Mouse (Mus musculus) heart, postnatal 25 days (tissue): ENCODE measurements around the gene Fam19a1. TPM values are rescaled to one million over a fixed set of nuclear protein-coding genes. Genes with fewer than 3 reads are reported as not detected.

Experiments
- DNase-seq: peaks from one replicate; pipeline ENCODE4 v3.0.0; 2022; ENCODE audit warnings: low spot score
- intact Hi-C: fragments of 180-260 bp; cut with DNase I; formaldehyde crosslinking; loops from one replicate; pipeline ENCODE4 v1.15.1; 2025
- total RNA-seq, 2 experiments: library from RNA; stranded (reverse); gene quantifications; 2 replicates each; pipeline ENCODE4 v1.2.3; 2021

Gene Fam19a1
- total RNA-seq, 2 experiments from 2014 or later: 0.08 TPM; not detected in 1

GRCm38 (mm10) chr6:96252001-96252400 lies 139.0 kb downstream of the Fam19a1 start:
- intact Hi-C loops: no loop called here
- no peak for DNase-seq

GRCm38 (mm10) chr6:96254815-96255214 lies 141.9 kb downstream of the Fam19a1 start:
- DNase-seq: no peak
- intact Hi-C loops: no loop called here

- intact Hi-C loops: no loop called here
Observed at GRCm38 (mm10) chr6:96258651-96259050, 145.7 kb downstream of the Fam19a1 start.

GRCm38 (mm10) chr6:96266456-96266855 lies 153.5 kb downstream of the Fam19a1 start:
- intact Hi-C loops: no loop called here
- no peak for DNase-seq

More at GRCm38 (mm10) chr6:96258651-96259050, 145.7 kb downstream of the Fam19a1 start:
- DNase-seq: no peak

GRCm38 (mm10) chr6:96268788-96269187 lies 155.8 kb downstream of the Fam19a1 start:
- intact Hi-C loops: no loop called here

GRCm38 (mm10) chr6:96270436-96270835 lies 157.5 kb downstream of the Fam19a1 start:
- DNase-seq: no peak
- intact Hi-C loops: no loop called here

More at GRCm38 (mm10) chr6:96268788-96269187, 155.8 kb downstream of the Fam19a1 start:
- DNase-seq: no peak

GRCm38 (mm10) chr6:96283731-96284130 lies 170.8 kb downstream of the Fam19a1 start:
- intact Hi-C loops: no loop called here

GRCm38 (mm10) chr6:96284590-96284989 lies 171.6 kb downstream of the Fam19a1 start:
- intact Hi-C loops: no loop called here
- no peak for DNase-seq

More at GRCm38 (mm10) chr6:96283731-96284130, 170.8 kb downstream of the Fam19a1 start:
- DNase-seq: no peak

GRCm38 (mm10) chr6:96286276-96286675 lies 173.3 kb downstream of the Fam19a1 start:
- no peak for DNase-seq
- intact Hi-C loops: no loop called here

GRCm38 (mm10) chr6:96287377-96287776 lies 174.4 kb downstream of the Fam19a1 start:
- DNase-seq: no peak
- intact Hi-C loops: no loop called here

- DNase-seq: no peak
- intact Hi-C loops: no loop called here
Observed at GRCm38 (mm10) chr6:96289672-96290071, 176.7 kb downstream of the Fam19a1 start.

GRCm38 (mm10) chr6:96347491-96347890 lies 234.5 kb downstream of the Fam19a1 start:
- intact Hi-C loops: no loop called here
- no peak for DNase-seq

GRCm38 (mm10) chr6:96349446-96350025 lies 236.6 kb downstream of the Fam19a1 start:
- DNase-seq: no peak
- intact Hi-C loops: no loop called here

GRCm38 (mm10) chr6:96369544-96369943 lies 256.6 kb downstream of the Fam19a1 start:
- no peak for DNase-seq
- intact Hi-C loops: no loop called here

GRCm38 (mm10) chr6:96372848-96373247 lies 259.9 kb downstream of the Fam19a1 start:
- intact Hi-C loops: no loop called here
- no peak for DNase-seq

GRCm38 (mm10) chr6:96373274-96373673 lies 260.3 kb downstream of the Fam19a1 start:
- DNase-seq: no peak

GRCm38 (mm10) chr6:96376773-96377172 lies 263.8 kb downstream of the Fam19a1 start:
- intact Hi-C loops: no loop called here
- DNase-seq: no peak

More at GRCm38 (mm10) chr6:96373274-96373673, 260.3 kb downstream of the Fam19a1 start:
- intact Hi-C loops: no loop called here

- no peak for DNase-seq
- intact Hi-C loops: no loop called here
Observed at GRCm38 (mm10) chr6:96379229-96379628, 266.3 kb downstream of the Fam19a1 start.

GRCm38 (mm10) chr6:96384441-96384840 lies 271.5 kb downstream of the Fam19a1 start:
- DNase-seq: no peak
- intact Hi-C loops: no loop called here

- intact Hi-C loops: no loop called here
- DNase-seq: no peak
Observed at GRCm38 (mm10) chr6:96418866-96419265, 305.9 kb downstream of the Fam19a1 start.

GRCm38 (mm10) chr6:96419704-96420382 lies 306.9 kb downstream of the Fam19a1 start:
- intact Hi-C loops: no loop called here
- no peak for DNase-seq
